Mouse (Mus musculus): ENCODE data around the gene Gper1. TPM values are rescaled to one million over a fixed set of nuclear protein-coding genes. Genes with fewer than 3 reads are reported as not detected.

The Gper1 gene
- polyA plus RNA-seq, 1 experiment from 2014 or later: 4.4 TPM

DNA sequence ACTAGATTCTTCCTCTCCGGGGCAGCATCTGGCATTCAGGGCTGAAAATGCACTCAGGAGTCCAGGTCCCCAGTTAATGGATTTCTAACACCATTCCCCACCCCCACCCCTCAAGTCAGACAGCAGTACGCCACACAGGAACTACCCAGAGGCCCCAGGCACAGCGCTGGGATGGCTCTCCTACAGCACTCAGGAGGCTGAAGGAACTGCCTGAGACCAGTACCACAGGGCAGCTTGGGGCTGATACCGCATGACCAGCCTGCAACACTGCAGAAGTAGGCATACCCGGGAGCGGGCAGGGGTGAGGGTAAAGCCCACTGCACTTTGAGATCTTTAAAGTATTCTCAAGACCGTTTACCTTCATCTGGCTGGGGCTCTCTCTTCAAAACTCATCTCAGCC, 17.5 kb upstream of the Gper1 start:
- ATAC-seq (ENCODE audit: insufficient read depth, low FRiP score, low TSS enrichment) (no peak), DNase-seq (ENCODE audit: low spot score) (no peak)
- H3K4me3 ChIP-seq (ENCODE audit: low read depth, low read length): no peak overlapping the region
- H3K9me3 ChIP-seq (ENCODE audit: control insufficient read depth, low read length): no peaks in the 10 kb centered on the region
- H3K4me1 ChIP-seq (ENCODE audit: control insufficient read depth, insufficient read depth, low read length): 0 out of 2 replicates have a peak, but pooled peaks cover 4% of the 10 kb centered on the region
- no peak overlapping the region for H3K27ac ChIP-seq (ENCODE audit: low read depth, low read length)
- H3K4me2 ChIP-seq (ENCODE audit: low read depth): no peak overlapping the region
- WGBS: 71% methylated on average over 7 of the region's 7 CpGs
- H3K27me3 ChIP-seq (ENCODE audit: control insufficient read depth, insufficient read depth, low read length): no peaks in the 10 kb centered on the region
- H3K9ac ChIP-seq (ENCODE audit: low read length): no peak overlapping the region
- no peaks in the 10 kb centered on the region for H3K36me3 ChIP-seq (ENCODE audit: control insufficient read depth, insufficient read depth, low read length)

GRCm38 (mm10) chr5:139405953-139406352, 17.0 kb upstream of the Gper1 start:
- Histone ChIP-seq H3K27me3 (ENCODE audit: control insufficient read depth, insufficient read depth, low read length) (no peaks in the 10 kb centered on the region), H3K36me3 (ENCODE audit: control insufficient read depth, insufficient read depth, low read length) (no peaks in the 10 kb centered on the region), H3K9ac (ENCODE audit: low read length) (no peak overlapping the region), H3K4me3 (ENCODE audit: low read depth, low read length) (no peak overlapping the region), H3K4me1 (ENCODE audit: control insufficient read depth, insufficient read depth, low read length) (0 out of 2 replicates have a peak, but pooled peaks cover 4% of the 10 kb centered on the region), H3K9me3 (ENCODE audit: control insufficient read depth, low read length) (no peaks in the 10 kb centered on the region), H3K27ac (ENCODE audit: low read depth, low read length) (no peak overlapping the region), H3K4me2 (ENCODE audit: low read depth) (no peak overlapping the region)
- DNase-seq (ENCODE audit: low spot score): no peak
- 70% methylated on average over 3 of the region's 3 CpGs for WGBS
- ATAC-seq (ENCODE audit: insufficient read depth, low FRiP score, low TSS enrichment): no peak

DNA sequence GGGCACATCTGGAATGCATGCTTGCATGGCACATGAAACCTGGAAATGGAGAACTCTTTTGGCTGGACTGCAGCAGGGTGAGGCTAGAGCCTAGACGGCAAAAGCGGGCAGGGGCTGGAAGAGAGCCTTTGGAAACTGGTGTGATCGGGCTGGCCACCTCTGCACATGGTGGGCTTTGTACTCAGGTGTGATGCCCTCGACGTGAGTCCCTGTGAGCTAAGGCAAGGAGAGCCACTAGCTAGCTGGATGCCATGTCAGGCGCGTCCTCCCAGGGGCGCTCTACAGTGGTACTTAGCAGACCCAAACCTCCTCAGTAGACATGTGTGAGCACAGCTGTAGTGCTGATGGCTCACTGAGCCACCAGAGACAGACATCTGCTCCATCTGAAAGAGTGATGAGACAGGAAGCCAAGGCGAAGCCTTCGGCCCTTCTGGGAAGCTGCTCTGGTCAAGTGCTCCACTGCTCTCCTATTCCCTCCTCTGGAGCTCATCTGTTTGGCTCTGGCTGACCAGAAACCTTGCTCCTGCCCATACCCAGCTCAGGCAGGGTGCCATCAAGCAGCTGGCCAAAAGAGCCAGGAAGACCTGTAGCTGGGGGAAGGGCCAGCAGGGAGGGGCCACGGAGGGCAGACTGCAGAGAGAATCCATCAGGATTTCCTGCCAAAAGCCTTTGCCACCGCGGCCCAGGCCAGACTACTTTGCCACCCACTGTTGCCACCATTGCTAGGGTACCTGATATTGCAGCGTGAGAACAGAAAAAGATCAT, 15.6 kb upstream of the Gper1 start:
- no peak overlapping the region for H3K9ac ChIP-seq (ENCODE audit: low read length)
- H3K4me2 ChIP-seq (ENCODE audit: low read depth): no peak overlapping the region
- H3K27me3 ChIP-seq (ENCODE audit: control insufficient read depth, insufficient read depth, low read length): no peaks in the 10 kb centered on the region
- no peaks in the 10 kb centered on the region for H3K36me3 ChIP-seq (ENCODE audit: control insufficient read depth, insufficient read depth, low read length)
- ATAC-seq (ENCODE audit: insufficient read depth, low FRiP score, low TSS enrichment) (no peak), DNase-seq (ENCODE audit: low spot score) (no peak)
- 87% methylated on average over 14 of the region's 14 CpGs for WGBS
- 0 out of 2 replicates have a peak, but pooled peaks cover 4% of the 10 kb centered on the region for H3K4me1 ChIP-seq (ENCODE audit: control insufficient read depth, insufficient read depth, low read length)
- H3K4me3 ChIP-seq (ENCODE audit: low read depth, low read length): no peak overlapping the region
- H3K27ac ChIP-seq (ENCODE audit: low read depth, low read length): no peak overlapping the region
- no peaks in the 10 kb centered on the region for H3K9me3 ChIP-seq (ENCODE audit: control insufficient read depth, low read length)

DNA sequence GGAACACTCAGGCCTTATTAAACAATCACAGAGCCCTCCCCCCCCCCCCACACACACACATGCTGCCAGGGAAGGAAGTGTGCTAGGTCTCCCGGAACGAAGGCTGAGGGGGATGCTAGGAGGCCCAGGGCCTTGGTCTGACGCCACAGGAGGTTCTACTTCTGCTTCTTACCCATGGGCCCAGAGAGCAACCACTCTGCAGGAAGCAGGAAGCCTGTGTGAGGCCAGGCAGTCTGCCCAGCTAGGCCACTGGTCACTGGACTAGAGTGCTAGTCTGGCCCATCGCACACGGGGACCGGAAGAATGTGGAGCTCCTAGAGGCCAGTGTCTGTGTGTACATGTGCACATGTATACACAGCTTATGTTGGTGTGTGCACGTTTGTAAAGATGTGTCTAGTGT, 14.4 kb upstream of the Gper1 start:
- ATAC-seq (ENCODE audit: insufficient read depth, low FRiP score, low TSS enrichment) (no peak), DNase-seq (ENCODE audit: low spot score) (no peak)
- no peak overlapping the region for H3K27ac ChIP-seq (ENCODE audit: low read depth, low read length)
- H3K4me1 ChIP-seq (ENCODE audit: control insufficient read depth, insufficient read depth, low read length): 0 out of 2 replicates have a peak, but pooled peaks cover 4% of the 10 kb centered on the region
- 87% methylated on average over 7 of the region's 7 CpGs for WGBS
- H3K9ac ChIP-seq (ENCODE audit: low read length): no peak overlapping the region
- no peak overlapping the region for H3K4me3 ChIP-seq (ENCODE audit: low read depth, low read length)
- H3K4me2 ChIP-seq (ENCODE audit: low read depth): no peak overlapping the region
- H3K36me3 ChIP-seq (ENCODE audit: control insufficient read depth, insufficient read depth, low read length): no peaks in the 10 kb centered on the region
- no peaks in the 10 kb centered on the region for H3K27me3 ChIP-seq (ENCODE audit: control insufficient read depth, insufficient read depth, low read length)
- H3K9me3 ChIP-seq (ENCODE audit: control insufficient read depth, low read length): no peaks in the 10 kb centered on the region

- 89% methylated on average over 12 of the region's 12 CpGs for WGBS
- DNase-seq (ENCODE audit: low spot score): no peak
Measured at GRCm38 (mm10) chr5:139409412-139409811, 13.5 kb upstream of the Gper1 start.

DNA sequence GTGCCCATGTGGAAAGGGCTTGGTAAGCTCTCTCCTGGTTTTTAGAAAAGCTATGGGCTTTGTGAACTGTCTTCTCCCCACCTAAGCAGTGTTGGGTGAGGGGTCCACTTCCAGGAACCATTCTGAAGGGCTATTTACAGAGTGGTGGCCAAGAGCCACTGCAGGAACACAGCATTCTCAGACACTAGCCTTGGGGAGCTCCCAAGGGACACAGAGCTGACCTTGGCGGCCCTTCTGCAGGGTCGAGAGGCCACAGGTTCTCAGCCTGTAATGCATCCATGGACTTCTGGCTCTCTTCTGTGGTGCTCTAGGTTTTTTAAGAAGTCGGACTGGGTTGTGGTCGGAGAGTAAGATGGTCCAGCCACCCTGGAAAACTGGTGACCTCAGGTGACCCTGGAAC, 12.9 kb upstream of the Gper1 start:
- Histone ChIP-seq H3K27ac (ENCODE audit: low read depth, low read length) (no peak overlapping the region), H3K27me3 (ENCODE audit: control insufficient read depth, insufficient read depth, low read length) (no peaks in the 10 kb centered on the region), H3K4me1 (ENCODE audit: control insufficient read depth, insufficient read depth, low read length) (0 out of 2 replicates have a peak, but pooled peaks cover 4% of the 10 kb centered on the region), H3K36me3 (ENCODE audit: control insufficient read depth, insufficient read depth, low read length) (no peaks in the 10 kb centered on the region), H3K9me3 (ENCODE audit: control insufficient read depth, low read length) (no peaks in the 10 kb centered on the region), H3K4me2 (ENCODE audit: low read depth) (no peak overlapping the region), H3K9ac (ENCODE audit: low read length) (no peak overlapping the region), H3K4me3 (ENCODE audit: low read depth, low read length) (no peak overlapping the region)
- DNase-seq (ENCODE audit: low spot score) (no peak), ATAC-seq (ENCODE audit: insufficient read depth, low FRiP score, low TSS enrichment) (no peak)
- WGBS: 83% methylated on average over 4 of the region's 4 CpGs

More at GRCm38 (mm10) chr5:139409412-139409811, 13.5 kb upstream of the Gper1 start:
- H3K4me2 ChIP-seq (ENCODE audit: low read depth): no peak overlapping the region
- no peaks in the 10 kb centered on the region for H3K27me3 ChIP-seq (ENCODE audit: control insufficient read depth, insufficient read depth, low read length)
- H3K27ac ChIP-seq (ENCODE audit: low read depth, low read length): no peak overlapping the region
- H3K4me1 ChIP-seq (ENCODE audit: control insufficient read depth, insufficient read depth, low read length): 0 out of 2 replicates have a peak, but pooled peaks cover 4% of the 10 kb centered on the region
- no peaks in the 10 kb centered on the region for H3K36me3 ChIP-seq (ENCODE audit: control insufficient read depth, insufficient read depth, low read length)
- H3K9me3 ChIP-seq (ENCODE audit: control insufficient read depth, low read length): no peaks in the 10 kb centered on the region
- no peak overlapping the region for H3K4me3 ChIP-seq (ENCODE audit: low read depth, low read length)
- ATAC-seq (ENCODE audit: insufficient read depth, low FRiP score, low TSS enrichment): no peak
- H3K9ac ChIP-seq (ENCODE audit: low read length): no peak overlapping the region

GRCm38 (mm10) chr5:139411117-139411516, 11.8 kb upstream of the Gper1 start:
- Histone ChIP-seq H3K4me3 (ENCODE audit: low read depth, low read length) (no peak overlapping the region), H3K4me2 (ENCODE audit: low read depth) (no peak overlapping the region), H3K36me3 (ENCODE audit: control insufficient read depth, insufficient read depth, low read length) (no peaks in the 10 kb centered on the region), H3K4me1 (ENCODE audit: control insufficient read depth, insufficient read depth, low read length) (0 out of 2 replicates have a peak, but pooled peaks cover 2% of the 10 kb centered on the region), H3K9ac (ENCODE audit: low read length) (no peak overlapping the region), H3K27ac (ENCODE audit: low read depth, low read length) (no peak overlapping the region), H3K9me3 (ENCODE audit: control insufficient read depth, low read length) (no peaks in the 10 kb centered on the region), H3K27me3 (ENCODE audit: control insufficient read depth, insufficient read depth, low read length) (no peaks in the 10 kb centered on the region)
- DNase-seq (ENCODE audit: low spot score): no peak
- 94% methylated on average over 6 of the region's 6 CpGs for WGBS
- no peak for ATAC-seq (ENCODE audit: insufficient read depth, low FRiP score, low TSS enrichment)

DNA sequence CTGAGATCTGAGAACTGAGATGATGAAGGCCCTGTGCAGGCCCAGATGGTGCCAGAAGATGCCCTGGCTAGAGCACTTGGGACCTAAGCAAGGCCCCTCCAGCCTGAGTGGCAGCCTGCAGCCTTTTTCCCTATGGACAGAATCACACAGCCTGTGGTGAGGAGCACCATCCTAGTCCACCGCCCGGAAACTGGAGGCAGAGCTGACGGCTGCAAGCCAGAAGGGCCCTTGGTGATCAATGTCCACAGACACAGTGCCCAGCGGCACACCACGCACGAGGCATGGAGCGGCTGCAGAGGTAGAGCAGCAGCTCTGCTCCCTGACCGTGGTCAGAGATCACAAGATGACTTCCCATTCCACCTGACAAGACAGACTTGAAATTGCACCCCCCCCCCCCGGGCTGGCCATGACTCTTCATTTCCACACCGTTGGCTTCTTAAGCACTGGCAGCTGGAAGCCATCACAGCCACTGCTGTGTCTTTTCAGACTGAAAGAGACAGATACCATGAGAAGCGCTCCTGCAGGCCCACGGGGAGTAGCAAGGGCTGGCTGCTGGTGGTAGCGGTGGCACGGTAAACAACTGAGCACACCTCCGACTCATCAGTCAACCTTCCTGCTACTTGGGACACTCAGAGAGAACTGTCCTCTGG, 11.2 kb upstream of the Gper1 start:
- Histone ChIP-seq H3K36me3 (ENCODE audit: control insufficient read depth, insufficient read depth, low read length) (no peaks in the 10 kb centered on the region), H3K27ac (ENCODE audit: low read depth, low read length) (no peak overlapping the region), H3K4me1 (ENCODE audit: control insufficient read depth, insufficient read depth, low read length) (0 out of 2 replicates have a peak, but pooled peaks cover 2% of the 10 kb centered on the region), H3K27me3 (ENCODE audit: control insufficient read depth, insufficient read depth, low read length) (no peaks in the 10 kb centered on the region), H3K9ac (ENCODE audit: low read length) (no peak overlapping the region), H3K4me2 (ENCODE audit: low read depth) (no peak overlapping the region), H3K4me3 (ENCODE audit: low read depth, low read length) (no peak overlapping the region), H3K9me3 (ENCODE audit: control insufficient read depth, low read length) (no peaks in the 10 kb centered on the region)
- ATAC-seq (ENCODE audit: insufficient read depth, low FRiP score, low TSS enrichment) (no peak), DNase-seq (ENCODE audit: low spot score) (no peak)
- 77% methylated on average over 15 of the region's 15 CpGs for WGBS

DNA sequence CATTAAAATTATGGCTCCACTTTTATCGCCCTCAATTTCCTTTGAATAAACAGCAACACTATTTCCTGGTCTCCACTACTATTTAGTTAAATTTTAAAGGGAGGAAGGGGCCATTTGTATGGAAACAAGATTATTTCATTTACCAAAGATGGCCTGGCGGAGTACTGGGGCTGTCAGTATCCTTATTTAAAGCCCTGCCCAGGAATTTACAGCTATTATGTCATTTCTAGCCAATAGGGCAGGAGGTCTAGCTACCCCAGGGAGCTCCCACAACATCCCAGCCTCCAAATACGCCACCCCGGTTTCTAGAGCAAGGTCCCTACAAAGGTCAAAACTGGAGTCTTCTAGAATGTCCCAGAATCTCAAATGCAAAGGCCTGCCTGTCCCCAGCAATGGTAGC, 9.4 kb upstream of the Gper1 start:
- 0 out of 2 replicates have a peak, but pooled peaks cover 2% of the 10 kb centered on the region for H3K9me3 ChIP-seq (ENCODE audit: control insufficient read depth, low read length)
- no peak for ATAC-seq (ENCODE audit: insufficient read depth, low FRiP score, low TSS enrichment)
- no peak for DNase-seq (ENCODE audit: low spot score)
- WGBS: 63% methylated on average over 4 of the region's 4 CpGs
- H3K4me1 ChIP-seq (ENCODE audit: control insufficient read depth, insufficient read depth, low read length): peaks cover 5% of the 10 kb centered on the region
- no peaks in the 10 kb centered on the region for H3K36me3 ChIP-seq (ENCODE audit: control insufficient read depth, insufficient read depth, low read length)
- H3K4me2 ChIP-seq (ENCODE audit: low read depth): no peak overlapping the region
- no peak overlapping the region for H3K4me3 ChIP-seq (ENCODE audit: low read depth, low read length)
- no peak overlapping the region for H3K27ac ChIP-seq (ENCODE audit: low read depth, low read length)
- no peak overlapping the region for H3K9ac ChIP-seq (ENCODE audit: low read length)
- H3K27me3 ChIP-seq (ENCODE audit: control insufficient read depth, insufficient read depth, low read length): no peaks in the 10 kb centered on the region

Data from neural tube, embryonic 11.5 days (tissue).